Mouse (Mus musculus): ENCODE measurements around the gene Anks6.

Anks6 gene

DNA sequence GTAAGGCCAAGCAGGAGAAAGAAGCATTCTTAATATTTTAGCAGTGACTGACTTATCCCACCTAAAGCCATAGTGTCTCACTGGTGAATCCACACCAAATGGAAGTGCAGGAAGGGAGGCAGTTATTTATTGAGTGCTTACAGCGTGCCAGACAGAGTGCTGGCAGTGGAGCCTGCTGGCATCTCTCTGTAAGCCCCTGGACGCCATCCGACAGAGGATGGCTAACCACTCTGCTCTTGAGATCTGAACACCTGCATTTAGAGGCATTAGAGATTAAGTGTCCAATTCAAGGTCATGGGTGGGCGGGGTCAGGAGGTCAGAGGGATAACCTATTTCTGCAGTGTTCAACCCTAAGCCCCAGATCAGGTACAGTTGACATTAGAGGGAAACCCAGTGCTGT lies 68.4 kb downstream of the Anks6 start:
- no peak for DNase-seq

DNA sequence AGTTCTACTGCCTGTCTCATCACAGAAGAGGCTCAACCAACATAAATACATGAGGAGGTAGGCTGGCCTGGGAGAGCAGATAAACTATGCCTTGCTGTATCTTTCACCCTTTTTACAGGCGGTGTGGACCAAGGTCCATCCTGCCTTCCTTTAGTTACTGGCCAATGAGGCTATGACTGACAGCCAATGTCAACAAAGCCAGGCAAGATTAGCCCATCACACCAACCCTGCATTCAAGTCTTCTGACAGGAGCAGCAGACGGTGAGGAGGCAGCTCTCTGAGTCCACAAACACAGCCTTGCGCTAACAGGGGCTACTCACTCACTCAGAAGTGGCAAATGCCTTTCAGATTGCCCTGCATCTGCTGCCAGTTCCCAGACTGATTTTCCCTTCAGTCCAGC lies 69.0 kb downstream of the Anks6 start:
- no peak for DNase-seq

DNA sequence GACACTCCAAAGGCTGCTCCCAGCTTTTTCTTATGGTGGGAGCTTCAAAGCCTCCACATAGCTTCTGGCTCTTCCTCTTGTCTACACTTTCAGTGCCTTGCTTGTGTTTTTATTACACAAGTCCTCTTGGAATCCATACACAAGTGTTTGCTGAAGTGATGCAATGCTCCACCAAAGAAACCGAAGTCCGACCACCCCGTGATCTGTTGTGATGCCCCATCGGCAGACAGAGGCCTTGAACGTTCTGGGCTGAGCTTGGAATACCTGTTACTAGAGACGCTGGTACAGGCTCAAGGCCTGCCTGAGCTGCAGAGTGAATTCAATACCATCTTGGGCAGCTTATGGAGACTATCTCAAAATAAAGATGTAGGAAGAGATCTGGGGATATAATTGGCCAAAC lies 69.4 kb downstream of the Anks6 start:
- DNase-seq = no peak

DNA sequence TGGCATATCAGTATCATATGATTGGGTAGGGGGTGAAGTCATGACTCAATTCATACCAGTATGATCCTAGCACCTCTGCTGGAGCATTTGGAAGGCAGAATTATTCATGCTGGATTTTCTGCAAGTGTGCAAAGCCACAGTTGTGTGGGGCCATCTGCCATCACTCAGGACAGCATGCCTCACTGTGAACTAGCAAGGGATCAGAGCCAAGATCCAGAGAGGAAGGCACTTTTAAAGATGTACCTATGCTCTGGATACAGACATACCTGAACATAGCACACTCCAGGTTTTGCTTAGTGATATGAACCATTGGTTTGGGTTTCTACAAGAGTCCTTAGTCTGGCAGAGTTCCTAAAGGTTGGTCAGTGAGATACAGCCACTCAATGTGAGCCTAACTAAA lies 71.2 kb downstream of the Anks6 start:
- DNase-seq = peak; percentile 57 to 71

DNA sequence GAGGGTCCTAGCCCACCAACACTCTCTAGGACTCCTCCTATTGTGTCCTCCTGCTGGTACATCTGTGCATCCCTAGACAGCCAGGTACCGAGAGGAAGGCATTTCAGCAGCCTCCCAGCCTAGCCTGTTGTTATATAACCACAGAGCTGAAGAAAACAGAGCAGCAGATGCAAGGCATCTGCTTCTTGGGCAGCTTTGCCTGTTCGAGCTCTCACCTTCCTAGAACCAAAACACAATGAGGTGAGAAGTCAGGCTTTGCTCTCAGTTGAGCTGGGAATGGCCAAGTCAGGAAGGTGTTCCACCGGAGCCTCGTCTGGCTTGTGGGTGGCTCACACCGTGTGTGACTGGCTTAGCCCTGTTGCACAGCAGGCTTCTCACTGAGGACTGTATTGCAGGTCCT lies 74.3 kb downstream of the Anks6 start:
- peak in 1 of 2 experiments; percentile 48 for DNase-seq

DNA sequence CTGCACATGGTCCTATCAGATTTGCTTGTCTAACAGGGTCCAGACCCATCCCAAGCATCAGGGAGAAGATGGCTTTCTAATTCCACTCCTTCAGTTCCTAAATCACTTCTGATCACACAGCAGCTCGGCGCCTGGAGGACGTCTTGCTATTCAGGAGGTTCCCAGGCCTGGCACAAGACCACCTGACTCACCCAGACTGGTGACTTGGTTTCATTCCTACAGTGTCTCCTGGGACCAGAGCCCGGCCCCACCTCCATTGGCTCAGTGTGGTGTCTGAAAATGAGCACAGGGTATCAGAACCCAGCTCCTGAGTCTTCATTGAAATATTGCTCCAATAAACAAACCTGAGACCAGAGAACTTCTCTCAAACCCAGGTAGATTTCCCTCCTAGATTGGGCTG lies 75.1 kb downstream of the Anks6 start:
- DNase-seq = peak; percentile 42 to 54

DNA sequence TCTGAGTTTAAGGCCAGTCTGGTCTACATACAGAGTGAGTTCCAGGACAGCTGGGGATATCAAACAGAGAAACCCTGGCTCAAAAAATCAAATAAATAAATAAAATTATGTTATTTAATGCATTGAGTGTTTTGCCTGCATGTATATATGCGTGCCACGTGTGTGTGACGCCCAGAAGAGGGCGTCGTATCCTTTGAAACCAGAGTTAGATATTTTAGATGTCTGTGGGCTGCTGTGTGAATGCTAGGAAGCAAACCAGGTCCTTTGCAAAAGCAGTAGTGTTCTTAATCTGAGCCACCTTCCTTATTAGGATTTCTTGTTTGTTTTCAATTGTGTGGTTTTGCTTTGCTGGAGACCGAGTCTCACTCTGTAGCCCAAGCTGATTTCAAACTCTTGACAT lies 78.9 kb downstream of the Anks6 start:
- DNase-seq = no peak

DNA sequence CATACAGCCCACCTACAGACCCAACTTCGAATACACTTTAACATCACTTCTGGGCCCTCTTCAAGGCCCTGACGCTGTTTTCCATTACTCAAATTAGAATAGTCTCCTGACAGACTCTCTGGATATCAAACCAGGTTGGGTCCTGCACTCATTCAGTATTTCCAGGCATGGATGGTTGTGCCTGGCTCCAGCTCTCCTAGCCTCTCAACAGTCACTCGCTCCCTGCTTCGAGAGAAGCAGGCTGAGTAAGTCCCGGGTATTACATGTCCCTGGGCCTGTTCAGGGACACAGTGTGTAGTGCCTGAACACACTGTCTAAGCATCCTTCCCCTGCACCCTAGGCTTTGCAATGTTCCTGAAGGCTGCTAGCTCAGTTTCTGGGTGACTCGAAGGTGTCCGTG lies 80.1 kb downstream of the Anks6 start:
- DNase-seq = peak; percentile 60 to 66

DNA sequence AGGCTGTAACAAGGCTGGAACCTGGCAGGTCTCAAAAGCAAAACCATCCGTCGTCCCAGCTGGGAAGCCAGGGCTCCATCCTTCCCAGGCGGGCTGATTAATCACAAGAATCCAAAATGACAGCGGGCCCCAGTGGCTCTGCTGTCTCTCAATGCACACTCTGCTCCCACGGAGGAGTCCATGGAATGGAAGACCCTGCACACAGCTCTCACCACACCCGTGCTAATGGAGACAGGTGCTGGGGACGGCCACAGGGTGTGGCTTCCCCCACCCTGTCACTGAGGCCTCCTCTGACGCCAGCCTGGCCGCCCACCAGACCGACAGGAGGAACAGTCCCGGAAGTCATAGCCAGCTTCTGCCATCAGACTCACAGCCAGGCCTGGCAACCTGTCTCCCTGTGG lies 80.6 kb downstream of the Anks6 start:
- DNase-seq = peak; percentile 90

DNA sequence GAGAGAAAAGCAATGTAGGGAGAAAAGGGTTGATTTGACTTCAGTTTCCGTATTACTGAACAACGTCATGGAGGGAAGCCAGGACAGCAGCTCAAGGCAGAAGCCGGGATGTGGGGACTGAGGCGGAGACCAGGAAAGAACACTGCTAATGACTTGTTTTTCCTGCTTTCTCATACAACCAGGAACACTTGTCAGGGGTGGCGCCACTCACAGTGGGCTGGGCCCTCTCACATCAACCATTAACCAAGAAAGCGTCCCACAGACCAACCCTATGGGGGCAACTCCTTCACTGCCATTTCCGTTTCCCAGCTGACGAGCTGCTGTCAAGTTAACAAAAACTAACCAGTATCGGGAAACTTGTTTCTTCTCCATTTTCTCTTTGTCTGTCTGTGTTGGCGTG lies 83.9 kb downstream of the Anks6 start:
- peak in 1 of 2 experiments; percentile 20 for DNase-seq

DNA sequence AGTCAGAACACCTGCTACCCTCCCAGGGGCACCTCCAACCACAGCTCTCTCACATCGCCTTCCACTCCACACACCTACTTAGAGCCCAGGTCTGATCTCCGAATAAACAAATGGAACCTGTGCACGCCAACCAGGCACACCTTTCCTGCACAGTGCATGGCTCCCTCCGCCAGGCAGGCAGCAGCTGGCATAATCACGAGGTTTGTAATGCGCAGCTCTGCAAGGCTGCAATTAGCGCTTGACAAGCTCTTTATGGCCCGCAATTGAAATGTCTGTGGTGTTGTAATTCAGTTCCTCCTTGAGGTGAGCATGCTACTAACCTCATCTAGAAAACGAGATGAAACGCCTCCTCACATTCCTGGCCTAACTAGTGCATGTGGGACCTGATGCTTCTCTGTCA lies 89.2 kb downstream of the Anks6 start:
- DNase-seq = no peak

DNA sequence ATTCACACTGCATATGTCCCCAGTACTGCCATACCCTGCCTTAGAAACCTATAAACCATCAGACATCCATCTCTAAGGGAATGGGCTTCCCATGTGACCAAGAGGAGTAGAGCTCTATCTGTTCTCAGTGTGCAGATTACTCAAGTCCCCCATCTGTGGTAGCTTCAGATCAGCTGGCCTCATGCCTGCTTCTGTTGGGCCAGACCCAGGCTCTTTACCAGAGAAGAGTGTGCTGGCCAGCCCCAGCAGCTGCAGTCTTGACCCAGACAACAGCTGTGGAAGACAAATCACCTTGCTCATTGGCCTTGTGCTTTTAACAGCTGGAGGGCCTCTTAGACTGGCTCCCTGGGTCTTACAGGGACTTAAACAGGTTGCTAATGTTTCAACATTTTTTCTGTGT lies 90.7 kb downstream of the Anks6 start:
- no peak for DNase-seq
